Mouse (Mus musculus): ENCODE measurements around the gene Gm10190. TPM values are rescaled to one million over a fixed set of nuclear protein-coding genes. Genes with fewer than 3 reads are reported as not detected.
A peak's percentile ranks its signal among the peaks of the same experiment; 100 is the strongest.
"Not testable (repeated sequence)": the region's sequence is repeated elsewhere in the genome, so short reads cannot be mapped to it uniquely, and the experiment has no call there.

Gene Gm10190
- polyA plus RNA-seq (2016; fragmentation: Nextera tagmentation; extraction: Ambion mirVana): 1.2 and 1.4 TPM in 2 replicates

GRCm38 (mm10) chr17:80372989-80373725 lies at the start of gene Gm10190:
Gm10190 (minus strand) TSS chr17:80373541.
- Histone ChIP-seq H3K36me3 (no peaks in the 10 kb centered on the region), H3K27ac (peak within 1 kb of the TSS; percentile 37; the same call in 1 of the 2 replicates), H3K4me2 (replicated peaks) (peak within 1 kb of the TSS; percentile 89), H3K9ac (peak within 1 kb of the TSS; percentile 72), H3K9me3 (no peaks in the 10 kb centered on the region), H3K4me1 (peaks cover 10% of the 10 kb centered on the region; the same call in 1 of the 2 replicates), H3K27me3 (replicated peaks) (no peaks in the 10 kb centered on the region; the same call in 1 of the 2 replicates), H3K4me3 (peak within 1 kb of the TSS; percentile 47)
- WGBS: 4% methylated on average over 102 of the region's 102 CpGs
- peak; percentile 99 for ATAC-seq (ENCODE audit: low FRiP score, low read depth)

GRCm38 (mm10) chr17:80420998-80421397 lies 47.7 kb upstream of the Gm10190 start:
- H3K9ac ChIP-seq: no peak overlapping the region
- H3K27me3 ChIP-seq (replicated peaks): no peaks in the 10 kb centered on the region
- H3K27ac ChIP-seq: no peak overlapping the region
- peaks cover 48% of the 10 kb centered on the region for H3K36me3 ChIP-seq
- no peak overlapping the region for H3K4me3 ChIP-seq
- no peaks in the 10 kb centered on the region for H3K4me1 ChIP-seq
- no peak for ATAC-seq (ENCODE audit: low FRiP score, low read depth)
- no peak overlapping the region for H3K4me2 ChIP-seq (replicated peaks)
- 90% methylated on average over 1 of the region's 1 CpGs for WGBS
- H3K9me3 ChIP-seq: no peaks in the 10 kb centered on the region

DNA sequence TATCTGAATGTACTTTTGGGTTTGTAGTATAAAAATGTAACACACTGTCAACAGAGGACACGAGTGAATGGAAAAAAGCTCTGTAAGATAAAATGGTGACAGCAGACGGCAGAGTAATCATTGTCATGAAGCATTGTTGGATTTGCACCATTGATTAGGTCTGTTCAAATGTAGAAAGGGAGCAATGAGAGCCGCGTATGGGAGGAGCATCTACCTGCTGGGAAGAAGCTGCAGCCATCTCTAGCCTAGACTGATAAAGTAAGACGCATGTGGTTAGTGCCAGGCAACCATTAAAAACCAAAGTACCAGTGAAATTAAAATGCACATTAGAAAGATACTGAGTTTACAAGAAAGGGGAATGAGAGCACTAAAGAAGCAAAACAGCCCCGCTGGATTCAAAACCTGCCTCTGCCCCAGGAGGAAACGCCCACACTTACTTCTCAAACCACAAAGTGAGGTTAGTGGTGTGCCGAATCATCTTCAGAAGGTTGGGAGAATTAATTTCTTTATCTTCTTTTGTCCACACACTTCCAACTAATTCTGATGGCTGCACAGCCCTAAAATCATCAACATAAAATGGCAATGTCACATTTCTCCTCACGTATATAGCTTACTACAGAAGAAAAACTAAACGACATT lies 45.4 kb upstream of the Gm10190 start:
- H3K27ac ChIP-seq: no peak overlapping the region
- no peaks in the 10 kb centered on the region for H3K4me1 ChIP-seq
- no peak for ATAC-seq (ENCODE audit: low FRiP score, low read depth)
- H3K9ac ChIP-seq: no peak overlapping the region
- no peaks in the 10 kb centered on the region for H3K9me3 ChIP-seq
- no peak overlapping the region for H3K4me3 ChIP-seq
- H3K4me2 ChIP-seq (replicated peaks): no peak overlapping the region
- WGBS: 84% methylated on average over 10 of the region's 10 CpGs
- H3K36me3 ChIP-seq: peaks cover 59% of the 10 kb centered on the region
- no peaks in the 10 kb centered on the region for H3K27me3 ChIP-seq (replicated peaks)

- ATAC-seq (ENCODE audit: low FRiP score, low read depth): no peak
- Histone ChIP-seq H3K9ac (no peak overlapping the region), H3K4me3 (no peak overlapping the region), H3K9me3 (no peaks in the 10 kb centered on the region), H3K27me3 (replicated peaks) (no peaks in the 10 kb centered on the region), H3K4me1 (no peaks in the 10 kb centered on the region), H3K27ac (no peak overlapping the region), H3K36me3 (peaks cover 69% of the 10 kb centered on the region), H3K4me2 (replicated peaks) (no peak overlapping the region)
- WGBS: 73% methylated on average over 1 of the region's 1 CpGs
Measured at GRCm38 (mm10) chr17:80411182-80411581, 37.8 kb upstream of the Gm10190 start.

DNA sequence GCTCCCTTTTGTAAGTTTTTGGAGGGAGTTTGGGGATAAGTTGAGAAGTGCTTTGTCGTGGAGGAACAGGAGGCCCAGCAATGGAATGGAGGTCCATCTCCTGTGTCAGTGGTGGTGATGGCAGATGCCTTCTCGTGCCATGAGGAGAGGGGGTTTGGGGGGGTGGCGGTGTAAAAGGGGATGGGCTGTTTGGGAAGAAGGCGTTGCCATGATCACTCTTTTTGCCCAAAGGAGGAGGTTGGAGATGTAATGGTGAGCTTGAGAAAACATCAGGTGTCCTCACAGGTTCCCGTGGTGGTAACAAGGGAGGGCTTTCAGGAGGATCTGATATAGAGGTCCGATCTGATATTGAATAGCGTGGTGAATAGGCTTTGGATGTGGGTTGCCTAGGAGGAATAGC lies 24.9 kb upstream of the Gm10190 start:
- Histone ChIP-seq H3K27me3 (replicated peaks) (no peaks in the 10 kb centered on the region), H3K9me3 (no peaks in the 10 kb centered on the region)
- WGBS: 95% methylated on average over 7 of the region's 7 CpGs

DNA sequence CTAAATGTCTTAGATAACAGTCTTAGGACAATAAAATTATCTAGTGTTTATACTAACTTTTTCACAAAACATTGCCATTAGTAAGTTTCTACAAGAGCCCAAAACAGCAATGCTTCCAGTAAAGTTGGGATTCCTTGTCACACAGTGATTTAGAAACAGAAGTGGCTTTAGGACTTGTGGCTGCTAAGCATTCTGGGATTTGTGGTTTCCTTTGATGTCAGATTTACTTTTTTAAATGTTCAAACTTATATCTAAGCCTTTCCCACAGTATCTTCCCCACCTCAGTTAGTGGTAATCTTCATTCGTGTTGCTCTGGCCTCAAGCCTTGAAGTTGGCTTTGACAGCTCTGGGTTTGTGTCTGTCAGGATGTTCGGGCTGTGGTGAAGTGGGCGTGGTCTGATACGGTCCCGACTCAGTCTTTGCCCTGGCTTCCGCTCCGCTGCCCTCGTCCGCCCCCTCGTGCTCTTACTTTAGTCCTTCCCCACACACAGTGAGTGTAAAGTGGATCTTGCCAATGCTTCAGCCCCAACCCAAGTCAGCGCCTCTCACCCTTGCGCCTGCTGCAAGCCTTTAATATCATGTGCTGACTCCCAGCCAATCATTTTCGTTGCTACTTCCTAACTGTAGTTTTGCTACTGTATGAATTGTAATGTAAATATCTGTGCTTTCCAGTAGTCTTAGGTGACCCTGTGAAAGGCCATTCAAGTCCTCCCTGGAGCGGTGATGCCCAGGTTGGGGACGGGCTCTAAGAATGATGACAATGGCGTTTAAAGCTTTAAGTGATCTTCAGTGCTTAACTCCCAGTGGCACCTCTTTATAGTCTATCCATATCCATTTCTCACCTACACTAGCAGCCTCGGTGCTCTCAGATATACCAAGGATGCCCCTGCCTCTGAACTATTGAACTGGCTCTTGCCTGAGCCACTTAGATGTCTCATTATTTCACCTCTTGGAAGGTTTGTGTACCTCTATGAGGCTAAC lies 18.4 kb upstream of the Gm10190 start:
- no peaks in the 10 kb centered on the region for H3K4me1 ChIP-seq
- peak overlapping the region; percentile 31 for H3K4me3 ChIP-seq
- H3K9me3 ChIP-seq: no peaks in the 10 kb centered on the region
- H3K27ac ChIP-seq: no peak overlapping the region
- WGBS: 18% methylated on average over 17 of the region's 17 CpGs
- H3K27me3 ChIP-seq (replicated peaks): no peaks in the 10 kb centered on the region
- peak; percentile 86 for ATAC-seq (ENCODE audit: low FRiP score, low read depth)
- H3K36me3 ChIP-seq: no peaks in the 10 kb centered on the region
- peak overlapping the region; percentile 60 for H3K4me2 ChIP-seq (replicated peaks)
- no peak overlapping the region for H3K9ac ChIP-seq

More for the DNA sequence above, 24.9 kb upstream of the Gm10190 start:
- no peak overlapping the region for H3K4me3 ChIP-seq
- H3K9ac ChIP-seq: no peak overlapping the region
- H3K36me3 ChIP-seq: peaks cover 32% of the 10 kb centered on the region
- no peak overlapping the region for H3K4me2 ChIP-seq (replicated peaks)
- no peak for ATAC-seq (ENCODE audit: low FRiP score, low read depth)
- no peak overlapping the region for H3K27ac ChIP-seq
- H3K4me1 ChIP-seq: no peaks in the 10 kb centered on the region

DNA sequence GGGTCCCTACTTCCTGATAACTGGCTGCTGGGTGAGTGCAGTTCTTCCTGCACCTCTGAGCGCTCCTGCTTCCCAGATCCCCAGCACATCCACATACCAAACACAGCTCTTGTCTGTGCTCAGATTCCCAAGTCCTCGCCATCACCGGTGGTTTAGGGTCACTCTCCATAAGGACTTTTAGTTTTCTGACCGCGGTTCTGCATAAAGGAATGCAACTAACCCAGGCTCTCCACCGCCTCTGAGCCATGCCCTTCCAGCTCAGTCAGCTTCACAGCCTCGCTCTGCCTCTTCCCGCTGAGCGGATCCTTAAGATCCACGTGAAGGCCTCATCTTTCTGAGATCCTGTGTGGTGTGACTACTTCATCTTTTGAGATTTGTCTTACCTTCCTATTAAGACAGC lies 16.7 kb upstream of the Gm10190 start:
- Histone ChIP-seq H3K9me3 (no peaks in the 10 kb centered on the region), H3K4me2 (replicated peaks) (no peak overlapping the region), H3K9ac (no peak overlapping the region), H3K4me3 (no peak overlapping the region), H3K27ac (no peak overlapping the region), H3K27me3 (replicated peaks) (no peaks in the 10 kb centered on the region), H3K4me1 (no peaks in the 10 kb centered on the region), H3K36me3 (no peaks in the 10 kb centered on the region)
- WGBS: 73% methylated on average over 10 of the region's 10 CpGs
- no peak for ATAC-seq (ENCODE audit: low FRiP score, low read depth)

- Histone ChIP-seq H3K4me1 (no peaks in the 10 kb centered on the region), H3K36me3 (no peaks in the 10 kb centered on the region), H3K27ac (no peak overlapping the region), H3K9me3 (no peaks in the 10 kb centered on the region), H3K4me3 (no peak overlapping the region), H3K27me3 (replicated peaks) (no peaks in the 10 kb centered on the region), H3K9ac (no peak overlapping the region), H3K4me2 (replicated peaks) (no peak overlapping the region)
- ATAC-seq (ENCODE audit: low FRiP score, low read depth): no peak
- WGBS: 73% methylated on average over 1 of the region's 1 CpGs
Measured at GRCm38 (mm10) chr17:80385671-80386070, 12.3 kb upstream of the Gm10190 start.

DNA sequence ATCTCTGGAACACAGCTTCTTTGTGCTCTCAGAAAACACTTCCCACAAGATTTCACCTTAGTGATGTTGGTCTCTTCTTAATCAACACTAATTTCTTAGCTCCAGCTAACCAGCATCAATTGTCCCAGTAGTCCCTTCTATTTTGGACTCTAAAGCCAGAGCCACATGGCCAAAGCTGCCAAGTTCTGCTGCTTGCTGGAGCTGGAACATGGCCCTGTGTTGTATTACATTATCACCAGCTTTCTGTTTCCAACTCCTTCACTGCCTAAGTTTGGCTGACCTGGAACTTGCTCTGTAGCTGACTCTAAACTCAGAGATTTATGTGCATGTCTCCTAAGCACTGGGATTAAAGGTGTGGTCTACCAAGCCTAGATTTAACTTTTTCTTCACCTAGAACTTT lies 5.0 kb upstream of the Gm10190 start:
- H3K4me3 ChIP-seq; H3K4me2 ChIP-seq (replicated peaks); H3K36me3 ChIP-seq; H3K9me3 ChIP-seq; H3K4me1 ChIP-seq; H3K27ac ChIP-seq; H3K27me3 ChIP-seq (replicated peaks); ATAC-seq (ENCODE audit: low FRiP score, low read depth); H3K9ac ChIP-seq: not testable (repeated sequence)

DNA sequence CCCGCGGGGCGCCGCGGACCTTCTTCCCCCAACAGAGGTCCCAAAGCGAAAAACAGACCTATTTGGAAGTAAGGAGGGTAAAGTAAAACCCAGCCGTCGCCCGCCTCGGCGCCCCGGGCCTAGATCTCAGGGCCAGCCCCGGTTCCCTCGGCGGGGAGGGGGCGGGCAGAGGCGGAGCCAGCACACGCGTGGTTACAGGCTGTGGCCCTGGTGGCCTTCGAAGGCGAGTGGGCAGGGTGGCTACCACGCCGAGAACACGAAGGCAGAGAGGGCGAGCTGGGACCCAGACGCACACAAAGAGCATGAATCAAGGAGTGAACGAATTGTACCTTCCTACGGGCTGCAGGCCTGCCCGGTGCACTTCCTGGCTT lies 370 bp upstream of the Gm10190 start:
- peaks cover 10% of the 10 kb centered on the region; the same call in 1 of the 2 replicates for H3K4me1 ChIP-seq
- peak overlapping the region; percentile 89 for H3K4me2 ChIP-seq (replicated peaks)
- WGBS: 19% methylated on average over 29 of the region's 29 CpGs
- peak overlapping the region; percentile 47 for H3K4me3 ChIP-seq
- no peaks in the 10 kb centered on the region for H3K9me3 ChIP-seq
- no peaks in the 10 kb centered on the region for H3K36me3 ChIP-seq
- ATAC-seq (ENCODE audit: low FRiP score, low read depth): peak; percentile 85
- peak overlapping the region; percentile 37; the same call in 1 of the 2 replicates for H3K27ac ChIP-seq
- H3K27me3 ChIP-seq (replicated peaks): no peaks in the 10 kb centered on the region; the same call in 1 of the 2 replicates
- H3K9ac ChIP-seq: peak overlapping the region; percentile 72

DNA sequence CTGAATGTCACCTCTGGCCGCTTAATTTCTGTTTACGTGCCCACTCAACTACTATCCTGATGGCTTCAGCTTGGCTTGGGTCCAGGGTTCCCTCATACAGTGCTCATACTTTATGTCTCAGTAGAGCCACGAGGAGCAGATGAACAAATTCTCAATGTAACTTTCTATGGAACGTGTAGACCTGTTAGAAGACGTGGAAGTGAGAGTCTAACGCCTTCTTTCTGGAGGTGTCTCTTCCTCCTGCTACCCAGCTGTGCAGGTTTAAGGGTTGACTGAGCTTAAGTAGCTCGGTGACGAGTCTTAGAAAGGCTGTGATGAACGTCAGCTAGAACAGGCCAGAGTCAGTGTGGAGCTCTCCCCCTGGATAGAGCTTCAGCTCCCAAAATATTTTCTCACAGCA lies 4.7 kb downstream of the Gm10190 start:
- Histone ChIP-seq H3K36me3 (no peaks in the 10 kb centered on the region), H3K4me1 (0 out of 2 replicates have a peak, but pooled peaks cover 6% of the 10 kb centered on the region), H3K4me2 (replicated peaks) (no peak overlapping the region), H3K9ac (no peak overlapping the region), H3K27ac (no peak overlapping the region), H3K9me3 (no peaks in the 10 kb centered on the region), H3K27me3 (replicated peaks) (no peaks in the 10 kb centered on the region), H3K4me3 (no peak overlapping the region)
- no peak for ATAC-seq (ENCODE audit: low FRiP score, low read depth)
- 82% methylated on average over 9 of the region's 9 CpGs for WGBS

DNA sequence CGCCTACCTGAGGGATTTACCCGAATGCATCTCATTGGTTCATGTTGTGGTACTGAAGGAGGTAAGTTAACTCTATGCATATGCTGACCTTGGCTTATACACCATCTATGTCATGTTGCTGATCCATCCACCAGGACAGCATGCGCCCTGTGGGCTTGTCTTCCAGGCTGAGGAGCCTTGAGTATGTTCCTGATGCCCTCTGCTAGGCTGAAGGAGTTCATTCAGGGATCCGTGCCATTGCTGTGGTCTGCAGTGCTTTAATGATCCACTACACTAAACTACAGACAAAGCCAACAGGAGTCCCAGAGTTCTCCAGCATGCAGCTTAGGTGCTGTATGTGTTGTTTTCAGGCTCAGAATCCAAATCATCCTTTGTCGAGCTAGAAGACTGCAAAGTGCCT lies 6.1 kb downstream of the Gm10190 start:
- Histone ChIP-seq H3K9ac (no peak overlapping the region), H3K4me1 (no peaks in the 10 kb centered on the region), H3K27ac (no peak overlapping the region), H3K9me3 (no peaks in the 10 kb centered on the region), H3K4me3 (no peak overlapping the region), H3K4me2 (replicated peaks) (no peak overlapping the region), H3K36me3 (no peaks in the 10 kb centered on the region), H3K27me3 (replicated peaks) (no peaks in the 10 kb centered on the region)
- no peak for ATAC-seq (ENCODE audit: low FRiP score, low read depth)
- WGBS: 90% methylated on average over 5 of the region's 5 CpGs
